Mouse (Mus musculus): ENCODE measurements at regions not wholly inside any gene's neighbourhood (a gene's known extent, or its start where the extent isn't known, plus 50 kb on each side); places are given as distances from the start of the nearest gene placed in this dataset.
"Not testable (repeated sequence)": the region's sequence is repeated elsewhere in the genome, so short reads cannot be mapped to it uniquely, and the experiment has no call there.

DNA sequence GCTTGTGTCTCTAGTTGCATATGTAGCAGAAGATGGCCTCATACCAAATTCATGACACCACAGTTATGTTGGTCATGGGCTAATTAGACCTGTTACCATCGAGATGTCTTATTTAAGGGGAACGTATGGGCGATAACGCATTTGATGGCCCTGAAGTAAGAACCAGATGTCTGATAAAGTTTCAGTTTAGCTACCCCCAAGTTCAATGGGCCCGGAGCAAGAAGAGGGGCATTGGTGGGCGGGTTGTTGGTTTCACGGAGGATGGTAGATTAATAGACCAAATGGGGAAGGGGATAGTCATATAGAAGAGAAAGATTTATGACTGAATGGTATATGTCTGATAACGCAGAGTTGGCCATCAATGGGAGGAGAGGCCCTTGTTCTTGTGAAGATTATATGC, 941.6 kb downstream of the Nxph1 start:
- TF ChIP-seq CTCF, EP300 (IDR thresholded peaks at IDR 0.05; ENCODE audit: low read depth): not testable (repeated sequence)

Measured in liver, postnatal 0 days (tissue).